Mouse (Mus musculus): ENCODE measurements around the gene Dagla.

DNA sequence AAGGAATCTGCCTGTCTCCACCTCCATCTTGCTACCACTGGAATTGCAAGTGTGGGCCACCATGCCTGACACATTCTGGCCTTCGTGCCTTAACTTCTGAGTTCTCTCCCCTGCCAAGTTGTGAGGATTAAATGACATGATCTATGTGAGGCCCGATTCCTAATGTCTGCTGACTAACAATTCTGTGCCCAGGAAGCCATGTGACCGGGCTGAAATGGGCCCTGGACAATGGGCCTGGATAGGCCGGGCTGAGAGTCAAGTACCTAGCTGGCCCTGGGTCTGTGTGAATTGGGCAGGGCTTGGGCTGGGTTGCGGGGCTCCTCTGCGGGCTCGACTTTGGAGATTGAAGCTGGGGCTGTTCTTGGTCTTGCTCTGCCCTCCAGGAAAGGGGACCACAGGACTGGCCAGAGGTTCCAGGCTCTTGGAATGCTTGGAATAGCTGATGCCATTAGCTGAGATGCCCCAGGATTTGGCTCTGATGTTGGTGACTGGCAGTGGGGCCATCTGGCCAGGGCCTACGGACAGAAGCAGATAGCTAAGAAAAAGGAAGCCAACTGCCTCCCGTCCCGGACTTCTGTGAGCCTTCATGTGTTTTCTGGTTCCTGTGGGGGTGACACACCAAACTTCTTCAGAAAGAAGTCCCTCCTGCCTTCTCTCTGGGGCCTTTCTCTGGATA is 90.7 kb downstream of the Dagla start:
- TF ChIP-seq CTCF (IDR thresholded peaks at IDR 0.05; ENCODE audit: low read depth, low read length) (no peak), POLR2A (IDR thresholded peaks at IDR 0.05; ENCODE audit: extremely low read depth, insufficient read depth, low read length) (no peak)

Measured in liver, adult 2 months (tissue).